Mouse (Mus musculus): Measurements from ENCODE around the gene Cnbd2. TPM values are rescaled to one million over a fixed set of nuclear protein-coding genes. Genes with fewer than 3 reads are reported as not detected.
"Not testable (repeated sequence)": the region's sequence is repeated elsewhere in the genome, so short reads cannot be mapped to it uniquely, and the experiment has no call there.

Gene Cnbd2
- polyA plus RNA-seq, 1 experiment from 2014 or later: 7.3 TPM

GRCm38 (mm10) chr2:156396096-156396495, 84.0 kb downstream of the Cnbd2 start:
- Histone ChIP-seq H3K27me3 (no peaks in the 10 kb centered on the region), H3K4me3 (no peak overlapping the region), H3K4me2 (no peak overlapping the region), H3K27ac (replicated peaks) (no peak overlapping the region), H3K9ac (no peak overlapping the region), H3K4me1 (replicated peaks) (peaks cover 13% of the 10 kb centered on the region), H3K9me3 (no peaks in the 10 kb centered on the region), H3K36me3 (no peaks in the 10 kb centered on the region)
- ATAC-seq (ENCODE audit: low FRiP score, low read depth): no peak
- 76% methylated on average over 2 of the region's 2 CpGs for WGBS

DNA sequence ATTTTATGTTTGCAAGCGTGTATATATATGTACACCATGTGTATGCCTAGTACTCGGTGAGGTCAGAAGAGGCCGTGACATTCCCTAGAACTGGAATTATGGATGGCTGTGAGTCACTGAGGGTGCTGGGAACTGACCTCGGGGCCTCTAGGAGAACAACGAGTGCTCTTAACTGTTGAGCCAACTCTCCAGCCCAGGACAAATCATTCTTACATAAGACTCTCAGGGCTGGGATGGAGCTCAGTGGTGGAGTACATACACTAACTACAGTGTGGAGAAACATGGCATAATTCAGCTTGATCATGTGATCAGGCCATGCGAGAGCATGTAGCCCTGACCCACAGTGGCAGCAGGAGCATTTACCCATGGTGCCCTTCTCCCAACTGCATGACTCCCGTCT, 85.9 kb downstream of the Cnbd2 start:
- no peak for ATAC-seq (ENCODE audit: low FRiP score, low read depth)
- Histone ChIP-seq H3K36me3 (no peaks in the 10 kb centered on the region), H3K27ac (replicated peaks) (no peak overlapping the region), H3K4me3 (no peak overlapping the region), H3K27me3 (no peaks in the 10 kb centered on the region), H3K4me2 (no peak overlapping the region), H3K9ac (no peak overlapping the region), H3K9me3 (no peaks in the 10 kb centered on the region), H3K4me1 (replicated peaks) (peaks cover 18% of the 10 kb centered on the region)
- 92% methylated on average over 7 of the region's 7 CpGs for WGBS

GRCm38 (mm10) chr2:156399485-156399884, 87.4 kb downstream of the Cnbd2 start:
- no peak for ATAC-seq (ENCODE audit: low FRiP score, low read depth)
- H3K4me1 ChIP-seq (replicated peaks): peaks cover 12% of the 10 kb centered on the region
- no peak overlapping the region for H3K9ac ChIP-seq
- H3K4me3 ChIP-seq: no peak overlapping the region
- no peak overlapping the region for H3K27ac ChIP-seq (replicated peaks)
- no peaks in the 10 kb centered on the region for H3K36me3 ChIP-seq
- no peaks in the 10 kb centered on the region for H3K9me3 ChIP-seq
- H3K4me2 ChIP-seq: no peak overlapping the region
- H3K27me3 ChIP-seq: no peaks in the 10 kb centered on the region
- WGBS: 73% methylated on average over 1 of the region's 1 CpGs

DNA sequence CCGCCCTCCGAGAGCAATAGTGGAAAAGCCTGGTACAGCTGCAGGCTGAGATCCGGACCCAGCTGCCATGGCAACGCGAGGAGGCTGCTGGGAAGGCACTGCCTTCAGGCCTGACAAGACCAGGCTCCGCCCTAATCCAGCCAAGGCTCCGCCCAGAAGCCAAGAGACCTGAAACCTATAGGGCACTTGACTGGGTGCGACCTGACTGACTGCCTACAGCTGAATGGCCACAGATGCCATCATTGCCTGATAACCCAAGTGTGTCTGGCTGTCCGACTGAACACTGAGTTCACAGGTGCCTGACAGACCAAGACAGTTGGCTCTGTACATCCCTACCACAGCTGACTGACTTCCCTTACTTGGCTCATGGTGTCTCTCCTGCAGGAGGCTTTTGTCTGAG, 89.2 kb downstream of the Cnbd2 start:
- H3K4me1 ChIP-seq (replicated peaks): peaks cover 12% of the 10 kb centered on the region
- ATAC-seq (ENCODE audit: low FRiP score, low read depth): peak; percentile 95
- peak overlapping the region; percentile 45 for H3K4me2 ChIP-seq
- H3K27me3 ChIP-seq: no peaks in the 10 kb centered on the region
- H3K27ac ChIP-seq (replicated peaks): peak overlapping the region; percentile 63
- 5% methylated on average over 9 of the region's 9 CpGs for WGBS
- peak overlapping the region; percentile 19; the same call in 1 of the 2 replicates for H3K4me3 ChIP-seq
- no peaks in the 10 kb centered on the region for H3K36me3 ChIP-seq
- H3K9ac ChIP-seq: no peak overlapping the region
- no peaks in the 10 kb centered on the region for H3K9me3 ChIP-seq

GRCm38 (mm10) chr2:156402036-156402435, 89.9 kb downstream of the Cnbd2 start:
- no peak overlapping the region for H3K27ac ChIP-seq (replicated peaks)
- no peak for ATAC-seq (ENCODE audit: low FRiP score, low read depth)

GRCm38 (mm10) chr2:156406987-156407386, 94.9 kb downstream of the Cnbd2 start:
- H3K4me2 ChIP-seq: no peak overlapping the region
- no peak overlapping the region for H3K9ac ChIP-seq
- H3K36me3 ChIP-seq: no peaks in the 10 kb centered on the region
- H3K4me1 ChIP-seq (replicated peaks): peaks cover 4% of the 10 kb centered on the region
- H3K4me3 ChIP-seq: no peak overlapping the region
- peak; percentile 42; the same call in 1 of the 2 replicates for ATAC-seq (ENCODE audit: low FRiP score, low read depth)
- no peaks in the 10 kb centered on the region for H3K9me3 ChIP-seq
- no peaks in the 10 kb centered on the region for H3K27me3 ChIP-seq
- H3K27ac ChIP-seq (replicated peaks): no peak overlapping the region
- WGBS: 8% methylated on average over 3 of the region's 3 CpGs

More at GRCm38 (mm10) chr2:156402036-156402435, 89.9 kb downstream of the Cnbd2 start:
- H3K4me2 ChIP-seq: no peak overlapping the region
- peaks cover 12% of the 10 kb centered on the region for H3K4me1 ChIP-seq (replicated peaks)
- H3K36me3 ChIP-seq: no peaks in the 10 kb centered on the region
- H3K27me3 ChIP-seq: no peaks in the 10 kb centered on the region
- H3K9ac ChIP-seq: no peak overlapping the region
- H3K9me3 ChIP-seq: no peaks in the 10 kb centered on the region
- 94% methylated on average over 3 of the region's 3 CpGs for WGBS
- H3K4me3 ChIP-seq: no peak overlapping the region

DNA sequence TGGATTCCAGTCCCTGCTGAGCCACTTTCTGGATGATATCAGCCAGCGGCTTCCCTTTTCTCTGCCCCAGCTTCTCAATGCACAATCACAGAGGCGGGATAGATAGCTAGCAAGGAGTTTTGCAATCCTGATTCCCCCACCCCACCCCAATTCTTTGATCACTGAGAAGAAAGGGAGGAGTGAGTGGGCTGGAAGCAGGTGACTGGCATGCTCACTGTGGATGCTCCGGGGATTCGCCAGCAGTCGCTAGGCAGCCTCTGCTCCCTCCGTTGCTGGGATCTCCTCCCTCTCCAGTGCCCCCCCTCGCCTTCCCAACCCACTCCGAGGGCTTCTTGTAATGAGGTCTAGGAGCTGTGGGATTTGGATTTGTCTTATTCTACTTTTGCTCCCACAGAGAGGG, 96.1 kb downstream of the Cnbd2 start:
- H3K9me3 ChIP-seq: no peaks in the 10 kb centered on the region
- H3K4me3 ChIP-seq: no peak overlapping the region
- peaks cover 4% of the 10 kb centered on the region for H3K4me1 ChIP-seq (replicated peaks)
- no peak for ATAC-seq (ENCODE audit: low FRiP score, low read depth)
- H3K27me3 ChIP-seq: no peaks in the 10 kb centered on the region
- 24% methylated on average over 8 of the region's 8 CpGs for WGBS
- no peak overlapping the region for H3K27ac ChIP-seq (replicated peaks)
- H3K9ac ChIP-seq: no peak overlapping the region
- H3K4me2 ChIP-seq: peak overlapping the region; percentile 30
- H3K36me3 ChIP-seq: no peaks in the 10 kb centered on the region

GRCm38 (mm10) chr2:156411348-156411747, 99.2 kb downstream of the Cnbd2 start:
- not testable (repeated sequence) for ATAC-seq (ENCODE audit: low FRiP score, low read depth); H3K27ac ChIP-seq (replicated peaks); H3K4me1 ChIP-seq (replicated peaks); H3K4me2 ChIP-seq; H3K36me3 ChIP-seq; H3K27me3 ChIP-seq; H3K9ac ChIP-seq; H3K9me3 ChIP-seq; H3K4me3 ChIP-seq
- WGBS: 86% methylated on average over 7 of the region's 7 CpGs

GRCm38 (mm10) chr2:156414996-156415395, 102.9 kb downstream of the Cnbd2 start:
- no peak for ATAC-seq (ENCODE audit: low FRiP score, low read depth)
- no peak overlapping the region for H3K9ac ChIP-seq
- H3K9me3 ChIP-seq: no peaks in the 10 kb centered on the region
- no peak overlapping the region for H3K27ac ChIP-seq (replicated peaks)
- no peaks in the 10 kb centered on the region for H3K36me3 ChIP-seq
- no peak overlapping the region for H3K4me2 ChIP-seq
- H3K4me1 ChIP-seq (replicated peaks): peaks cover 10% of the 10 kb centered on the region
- H3K27me3 ChIP-seq: no peaks in the 10 kb centered on the region
- no peak overlapping the region for H3K4me3 ChIP-seq
- WGBS: 81% methylated on average over 2 of the region's 2 CpGs

DNA sequence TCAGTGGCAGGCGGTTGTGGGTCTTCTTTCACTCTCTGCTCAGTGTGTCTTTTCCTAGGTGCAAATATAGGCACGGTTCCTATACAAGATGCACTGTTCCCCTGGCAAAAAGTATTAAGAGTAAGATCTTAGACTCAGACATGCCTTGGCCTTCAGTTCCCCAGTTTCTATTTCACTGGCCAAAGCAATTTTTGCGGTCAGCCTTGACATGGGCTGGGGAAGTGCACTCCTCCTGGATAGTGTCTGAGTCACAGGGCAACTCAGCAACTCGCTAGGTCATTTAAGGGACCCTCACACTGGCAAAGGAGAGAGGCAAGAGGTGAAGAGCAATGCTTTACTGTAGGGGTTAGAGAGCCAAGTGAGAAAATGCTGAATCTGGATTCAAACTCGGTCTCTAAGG, 103.6 kb downstream of the Cnbd2 start:
- Histone ChIP-seq H3K9ac (no peak overlapping the region), H3K27ac (replicated peaks) (no peak overlapping the region), H3K4me3 (no peak overlapping the region), H3K27me3 (no peaks in the 10 kb centered on the region), H3K36me3 (no peaks in the 10 kb centered on the region), H3K4me2 (no peak overlapping the region), H3K9me3 (no peaks in the 10 kb centered on the region), H3K4me1 (replicated peaks) (peaks cover 16% of the 10 kb centered on the region)
- 74% methylated on average over 5 of the region's 5 CpGs for WGBS
- ATAC-seq (ENCODE audit: low FRiP score, low read depth): no peak

GRCm38 (mm10) chr2:156417194-156417593, 105.1 kb downstream of the Cnbd2 start:
- H3K27me3 ChIP-seq: no peaks in the 10 kb centered on the region
- H3K4me2 ChIP-seq: no peak overlapping the region
- H3K9me3 ChIP-seq: no peaks in the 10 kb centered on the region
- H3K27ac ChIP-seq (replicated peaks): no peak overlapping the region
- ATAC-seq (ENCODE audit: low FRiP score, low read depth): no peak
- H3K4me1 ChIP-seq (replicated peaks): peaks cover 21% of the 10 kb centered on the region
- H3K4me3 ChIP-seq: no peak overlapping the region
- no peak overlapping the region for H3K9ac ChIP-seq
- H3K36me3 ChIP-seq: no peaks in the 10 kb centered on the region
- WGBS: 54% methylated on average over 1 of the region's 1 CpGs

DNA sequence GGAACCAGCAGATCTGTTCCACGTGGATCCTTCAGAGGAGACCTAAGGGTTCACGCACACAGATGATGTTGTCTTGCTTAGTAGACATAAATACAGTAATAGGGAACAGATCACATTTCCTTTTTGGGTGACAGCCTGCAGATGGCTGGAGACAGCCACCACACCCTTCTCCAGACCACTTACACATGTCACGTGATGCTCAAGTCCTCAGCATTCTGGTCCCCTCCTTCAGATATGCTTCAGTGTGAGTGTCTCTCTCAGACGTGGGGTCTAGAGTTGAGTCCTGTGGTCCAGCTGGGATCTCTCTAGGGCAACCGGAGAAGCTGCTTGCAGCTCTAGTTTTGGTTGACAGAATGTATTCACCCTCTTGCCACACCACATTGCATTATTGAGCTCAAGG, 106.4 kb downstream of the Cnbd2 start:
- Histone ChIP-seq H3K27me3 (no peaks in the 10 kb centered on the region), H3K4me3 (no peak overlapping the region), H3K4me1 (replicated peaks) (peaks cover 31% of the 10 kb centered on the region), H3K27ac (replicated peaks) (no peak overlapping the region), H3K4me2 (no peak overlapping the region), H3K9me3 (no peaks in the 10 kb centered on the region), H3K36me3 (no peaks in the 10 kb centered on the region), H3K9ac (no peak overlapping the region)
- no peak for ATAC-seq (ENCODE audit: low FRiP score, low read depth)
- WGBS: 85% methylated on average over 5 of the region's 5 CpGs

GRCm38 (mm10) chr2:156420327-156420693, 108.2 kb downstream of the Cnbd2 start:
- Histone ChIP-seq H3K4me2 (peak overlapping the region; percentile 76), H3K36me3 (no peaks in the 10 kb centered on the region), H3K27me3 (no peaks in the 10 kb centered on the region), H3K9me3 (no peaks in the 10 kb centered on the region), H3K27ac (replicated peaks) (peak overlapping the region; percentile 97), H3K4me3 (peak overlapping the region; percentile 93), H3K4me1 (replicated peaks) (peaks cover 48% of the 10 kb centered on the region), H3K9ac (peak overlapping the region; percentile 95)
- 6% methylated on average over 14 of the region's 14 CpGs for WGBS
- peak; percentile 43; the same call in 1 of the 2 replicates for ATAC-seq (ENCODE audit: low FRiP score, low read depth)
